Mouse (Mus musculus) CD4-positive helper T cell, adult 2 months (primary cell): ENCODE measurements around the gene Smim23.

ENCODE experiments used
- DNase-seq: peaks from one replicate; pipeline ENCODE4 v3.0.0-alpha.2; 2012; ENCODE audit warnings: low read depth, missing footprints, low spot score

Gene Smim23

DNA sequence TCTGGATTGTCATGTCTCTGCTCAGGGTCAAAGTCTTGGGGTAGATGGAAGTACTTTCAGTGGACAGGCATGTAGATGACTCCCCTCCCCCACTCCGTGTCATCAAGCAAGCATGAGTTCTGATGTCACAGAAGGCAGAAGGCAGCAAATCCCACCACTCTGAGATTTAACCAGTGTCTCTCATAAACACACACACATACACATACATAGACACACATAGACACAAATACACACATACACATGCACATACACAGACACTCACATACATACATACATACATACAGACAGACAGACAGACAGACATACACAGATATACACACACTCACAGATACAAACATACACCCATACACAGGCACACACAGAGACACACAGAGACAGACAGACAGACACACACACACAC lies at the start of gene Smim23:
Smim23 (minus strand) TSS at position 101 of the 400 bp plus-strand sequence.
- no peak for DNase-seq

DNA sequence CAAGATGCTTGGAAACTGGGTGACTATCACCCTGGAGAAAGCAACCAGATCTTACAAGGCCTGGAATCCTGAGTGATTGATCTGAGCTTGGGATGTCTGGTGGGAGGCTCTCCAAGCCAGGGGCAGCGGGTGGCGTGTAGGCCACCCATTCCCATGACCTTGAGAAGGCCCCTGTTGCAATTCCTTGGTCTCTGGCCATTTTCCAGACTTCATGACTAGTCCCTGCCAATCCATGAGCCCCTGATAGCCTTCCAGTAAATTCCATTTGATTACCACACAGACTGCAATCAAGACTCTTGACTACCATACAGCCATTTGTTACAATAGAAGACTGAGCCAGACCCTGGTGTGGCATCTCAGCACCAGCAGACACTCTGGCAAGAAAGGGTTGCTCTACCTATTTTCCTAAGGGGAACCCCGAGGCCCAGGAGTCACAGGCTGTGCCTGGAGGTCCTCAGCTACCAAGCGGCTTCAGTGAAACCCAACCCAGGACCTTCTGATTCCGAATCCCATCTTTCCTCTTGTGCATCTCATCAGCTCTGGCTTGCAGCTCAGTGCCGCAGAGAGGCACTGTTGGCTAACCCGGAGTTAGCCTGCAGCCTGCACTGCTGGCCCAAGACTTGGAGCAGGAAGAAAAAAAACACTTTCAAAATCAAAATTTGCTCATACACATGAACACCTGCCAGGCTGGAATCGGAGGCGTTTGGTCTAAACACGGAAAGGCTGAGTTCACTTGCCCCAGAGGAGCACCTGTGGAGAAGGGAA lies 44.4 kb upstream of the Smim23 start:
- no peak for DNase-seq

DNA sequence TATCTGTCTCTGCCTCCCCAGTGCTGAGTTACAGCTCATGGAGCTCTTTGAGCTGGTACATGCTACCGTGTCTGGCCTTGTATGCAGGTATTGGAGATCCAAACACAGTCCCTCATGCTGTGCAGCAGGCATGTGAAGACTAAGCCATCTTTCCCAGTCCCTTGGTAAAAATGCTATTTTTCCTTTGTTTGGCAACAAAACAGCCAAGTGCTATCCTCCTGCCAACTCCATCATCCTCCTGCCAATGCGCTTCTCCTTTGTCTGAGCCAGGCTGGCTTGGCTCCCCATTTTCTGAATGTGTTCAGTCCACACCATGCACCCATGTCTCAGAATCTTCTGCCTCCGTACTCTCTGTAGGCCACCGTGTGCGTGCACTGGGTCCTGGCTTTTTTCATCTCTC lies 40.2 kb upstream of the Smim23 start:
- no peak for DNase-seq

DNA sequence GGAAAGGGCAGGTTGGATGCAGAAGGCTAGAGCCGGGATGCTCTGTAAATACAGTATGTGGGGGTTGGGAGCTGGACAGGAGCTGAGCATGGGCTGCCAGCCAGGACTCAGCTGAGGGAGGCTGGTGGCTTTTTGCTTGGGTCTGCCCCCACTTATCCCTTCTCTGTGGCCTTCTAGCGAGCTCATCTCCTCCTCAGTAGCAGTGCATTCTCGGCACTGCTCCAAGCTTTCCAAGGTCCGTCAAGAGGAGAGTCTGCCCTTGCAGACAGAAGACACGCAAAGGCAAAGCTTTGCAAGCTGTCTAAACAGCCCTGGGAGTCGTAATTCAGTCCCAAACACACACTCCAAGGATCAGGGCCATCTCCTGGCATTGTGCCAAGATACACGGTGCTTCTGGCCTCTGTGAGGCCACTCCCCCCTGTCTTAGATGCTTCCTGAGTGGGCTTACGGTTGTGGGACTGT lies 33.0 kb upstream of the Smim23 start:
- no peak for DNase-seq

DNA sequence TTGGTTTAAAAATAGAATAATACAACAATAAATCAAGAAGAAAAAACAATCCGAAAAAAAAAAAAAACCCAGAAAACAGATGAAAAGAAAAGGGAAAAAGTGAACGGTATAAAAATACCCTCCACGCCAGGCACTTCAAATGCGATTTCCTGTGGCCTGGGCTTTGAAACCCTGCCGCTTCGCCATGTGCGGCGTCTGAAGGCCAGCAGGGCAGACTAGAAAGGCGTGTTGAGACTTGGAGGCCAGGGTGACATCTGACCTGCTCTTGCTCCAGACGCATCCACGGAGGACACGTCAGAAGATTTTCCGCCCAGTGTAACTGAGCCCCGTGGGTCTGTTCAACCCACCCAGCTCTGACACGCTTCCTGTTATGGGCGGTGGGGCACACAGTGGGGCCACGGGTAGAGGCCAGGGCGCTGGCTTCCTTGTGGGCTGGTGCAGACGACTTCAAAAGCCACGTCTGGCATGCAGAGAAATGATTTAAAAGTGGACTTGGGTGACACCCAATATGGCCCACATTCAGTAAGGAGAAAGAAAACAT lies 22.3 kb upstream of the Smim23 start:
- DNase-seq: no peak

DNA sequence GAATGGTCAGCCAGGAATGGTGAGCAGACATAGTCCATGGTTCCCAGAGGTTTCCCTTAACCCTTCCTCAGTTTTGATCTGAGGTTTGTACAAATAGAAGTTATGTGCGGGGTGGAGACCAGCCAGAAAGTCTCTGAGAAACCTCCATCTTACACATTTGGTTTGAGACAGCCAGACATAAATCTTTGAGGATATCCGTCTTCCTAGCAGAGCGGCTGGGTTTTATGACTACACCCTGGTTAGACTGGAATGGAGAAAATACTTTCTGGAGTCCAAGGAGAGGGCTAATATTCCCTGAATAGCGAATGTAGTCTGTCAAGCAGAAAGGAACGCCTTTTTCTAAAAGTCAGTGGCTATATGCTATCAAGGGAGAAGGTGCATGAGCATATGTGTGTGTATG lies 16.8 kb upstream of the Smim23 start:
- DNase-seq: no peak

DNA sequence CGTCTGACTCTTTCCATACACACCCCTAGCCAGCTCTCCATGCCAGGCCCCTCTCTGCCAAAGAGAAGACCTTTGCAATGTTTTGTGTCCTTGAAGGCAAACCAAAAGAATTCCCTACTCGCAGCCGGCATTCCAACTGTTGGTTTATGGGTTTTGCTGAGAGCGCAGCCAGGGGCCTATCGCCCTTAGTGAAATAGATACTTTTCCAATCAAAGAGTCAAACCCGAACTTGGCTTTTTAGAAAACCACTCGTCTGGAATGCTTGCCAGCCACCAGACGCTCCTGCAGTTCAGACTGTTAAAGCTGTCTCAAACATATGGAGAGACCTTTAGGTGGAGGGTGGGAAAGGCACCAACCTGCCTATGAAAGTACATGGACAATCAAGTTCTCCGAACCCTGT lies 15.9 kb upstream of the Smim23 start:
- DNase-seq: no peak

DNA sequence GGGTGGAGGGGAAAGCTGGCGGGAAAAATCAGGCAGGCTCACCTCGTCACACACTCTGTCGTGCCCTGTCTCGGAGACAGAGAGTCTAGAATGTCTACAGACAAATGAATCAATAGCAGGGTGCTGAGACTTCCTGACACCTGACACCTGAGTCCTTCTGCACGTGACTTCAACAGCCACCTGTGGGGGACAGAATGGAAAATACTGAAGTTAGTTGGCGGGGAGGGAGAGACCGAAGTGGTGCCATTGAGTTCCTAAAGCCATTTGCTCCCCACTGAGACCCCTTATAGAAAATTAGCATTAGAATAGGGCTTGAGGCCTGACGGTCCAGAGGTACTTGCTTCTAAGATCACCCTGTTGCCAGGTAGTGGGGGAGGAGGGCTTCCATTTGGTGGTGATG lies 10.6 kb upstream of the Smim23 start:
- DNase-seq: no peak

DNA sequence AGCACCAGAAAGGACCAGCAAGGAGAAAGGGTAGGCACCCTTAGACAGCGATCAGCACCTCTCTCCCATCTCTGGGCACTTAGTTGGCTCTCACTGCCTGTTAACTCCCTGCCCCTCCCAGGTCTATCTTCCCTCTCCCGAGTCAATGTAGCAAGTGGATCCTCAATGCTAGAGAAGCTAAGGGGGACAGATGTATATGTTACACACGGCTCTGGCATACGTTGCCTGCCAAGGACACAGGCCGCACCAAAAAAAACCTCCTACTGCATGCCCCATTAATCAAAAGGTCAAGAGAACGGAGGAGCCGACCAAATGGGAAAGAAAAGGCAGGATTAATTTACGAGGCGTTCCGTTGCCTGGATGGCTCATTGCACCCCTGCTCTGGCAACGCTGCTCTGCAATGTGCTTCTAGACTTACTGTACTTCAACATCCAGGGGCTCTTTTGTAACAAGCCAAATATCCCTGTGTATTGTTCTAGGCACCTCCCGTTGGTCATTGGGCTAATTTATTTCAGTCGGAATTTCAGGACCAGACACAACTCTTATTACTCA lies 10.0 kb upstream of the Smim23 start:
- no peak for DNase-seq

DNA sequence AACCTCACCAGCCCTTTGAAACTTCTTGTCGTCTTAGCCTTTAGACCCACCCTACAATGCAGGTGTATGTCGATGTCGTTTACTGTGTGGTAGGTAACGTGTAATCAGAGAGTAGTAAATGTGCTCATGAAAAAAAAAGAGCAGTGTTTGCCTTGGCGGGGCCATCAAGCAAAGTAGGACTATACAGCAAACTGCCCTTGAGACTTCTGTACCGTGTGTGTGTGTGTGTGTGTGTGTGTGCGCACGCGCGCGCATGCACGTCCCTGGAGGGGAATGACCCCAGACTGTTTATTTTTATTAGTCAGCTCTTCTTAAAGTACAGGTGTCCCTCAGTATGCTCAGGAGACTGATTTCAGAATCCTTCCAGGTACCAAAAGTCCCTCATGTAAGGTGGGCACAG lies 6.8 kb downstream of the Smim23 start:
- no peak for DNase-seq

DNA sequence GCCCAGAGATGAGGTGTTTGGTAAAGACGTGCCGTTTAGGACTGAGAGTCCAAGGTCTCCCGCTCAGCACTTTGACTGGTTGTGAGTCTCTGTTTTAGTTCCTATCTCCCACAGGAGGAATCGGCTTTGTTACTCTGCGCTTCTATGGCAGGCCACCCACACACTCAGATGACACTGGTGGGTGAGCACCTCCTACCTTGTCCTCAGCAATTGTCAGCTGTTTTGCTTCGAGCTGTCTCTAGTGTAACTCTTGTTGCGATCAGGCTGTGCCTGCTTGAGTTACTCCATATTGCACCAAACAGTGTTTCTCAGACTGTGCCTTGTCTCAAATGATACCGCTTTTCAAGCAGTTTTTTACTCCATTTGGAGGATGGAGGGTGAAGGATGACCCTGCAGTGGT lies 10.1 kb downstream of the Smim23 start:
- no peak for DNase-seq

DNA sequence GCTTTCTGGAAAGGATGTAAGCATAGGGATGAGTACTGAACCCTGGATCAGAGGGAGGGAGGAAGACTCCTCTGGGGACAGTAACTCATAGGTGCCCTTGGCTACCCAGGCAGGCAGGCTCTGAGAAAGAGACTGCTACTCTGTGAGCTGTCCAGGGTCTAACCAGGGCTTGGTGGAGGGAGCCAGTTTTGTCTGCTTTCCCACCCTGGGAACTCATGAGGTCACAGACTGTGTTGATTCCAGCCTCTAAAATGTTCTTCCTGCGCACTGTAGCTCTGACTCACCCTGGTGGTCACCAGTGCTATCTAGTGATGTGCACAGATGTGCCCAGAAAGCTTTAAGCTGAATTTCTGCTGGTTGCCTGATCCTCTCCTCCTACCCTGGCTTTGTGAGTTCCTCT lies 15.3 kb downstream of the Smim23 start:
- DNase-seq: no peak

DNA sequence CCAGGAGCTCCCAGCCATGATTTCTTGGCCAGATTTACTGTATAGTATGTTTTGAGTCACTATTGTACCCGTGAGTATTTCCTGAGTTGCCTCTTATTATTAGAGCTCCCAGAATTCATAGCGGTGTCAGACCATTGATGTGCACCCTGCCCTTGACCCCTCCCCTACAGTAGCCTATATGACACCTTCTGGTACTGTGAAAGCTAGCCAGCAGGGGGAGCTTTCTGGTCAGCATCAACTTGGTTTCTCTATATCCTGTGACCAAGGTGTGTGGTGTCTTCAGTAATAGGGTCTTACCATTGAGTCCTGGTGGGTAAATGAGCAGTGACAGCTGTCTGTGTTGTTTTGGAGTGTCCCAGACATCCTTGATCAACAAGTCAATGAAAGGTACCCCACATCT lies 18.4 kb downstream of the Smim23 start:
- DNase-seq: peak; percentile 35

DNA sequence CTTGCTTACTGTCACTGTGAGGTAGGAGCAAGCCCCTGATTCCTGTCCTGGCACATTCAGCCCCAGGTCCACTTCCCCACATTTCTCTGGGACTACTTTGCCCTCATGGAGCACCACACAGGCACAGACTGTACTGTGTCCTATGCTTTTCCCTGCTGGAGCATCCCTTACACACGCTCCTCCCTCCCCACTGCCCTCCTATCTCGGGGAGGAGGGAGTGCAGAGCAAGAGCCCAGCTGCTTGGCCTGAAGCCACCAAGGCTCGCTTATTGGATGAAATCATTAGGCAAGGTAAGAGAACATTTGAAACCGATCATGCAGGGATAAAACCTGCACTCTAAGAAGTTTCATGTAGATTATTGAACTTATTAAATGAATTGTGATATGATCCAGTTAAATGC lies 20.7 kb downstream of the Smim23 start:
- DNase-seq: no peak

DNA sequence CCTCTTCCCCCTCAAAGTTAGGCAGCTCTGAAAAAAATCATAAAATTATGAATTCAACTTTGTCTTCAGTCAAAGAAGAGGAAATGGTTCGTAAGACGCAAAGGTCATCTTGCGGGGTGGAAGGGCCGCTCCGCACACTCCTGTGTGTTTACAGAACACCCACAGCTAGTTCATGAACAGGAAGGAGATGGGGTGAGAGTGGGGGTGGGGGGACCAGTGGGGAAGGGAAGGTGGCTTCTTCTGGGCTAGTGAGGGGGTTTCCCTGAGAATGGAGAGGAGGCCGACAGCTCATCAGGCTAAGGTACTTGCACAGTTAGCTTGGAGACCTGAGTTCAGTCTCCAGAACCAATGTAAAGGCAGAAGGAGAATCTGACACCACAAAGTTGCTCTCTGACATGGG lies 22.7 kb downstream of the Smim23 start:
- peak; percentile 42 for DNase-seq

DNA sequence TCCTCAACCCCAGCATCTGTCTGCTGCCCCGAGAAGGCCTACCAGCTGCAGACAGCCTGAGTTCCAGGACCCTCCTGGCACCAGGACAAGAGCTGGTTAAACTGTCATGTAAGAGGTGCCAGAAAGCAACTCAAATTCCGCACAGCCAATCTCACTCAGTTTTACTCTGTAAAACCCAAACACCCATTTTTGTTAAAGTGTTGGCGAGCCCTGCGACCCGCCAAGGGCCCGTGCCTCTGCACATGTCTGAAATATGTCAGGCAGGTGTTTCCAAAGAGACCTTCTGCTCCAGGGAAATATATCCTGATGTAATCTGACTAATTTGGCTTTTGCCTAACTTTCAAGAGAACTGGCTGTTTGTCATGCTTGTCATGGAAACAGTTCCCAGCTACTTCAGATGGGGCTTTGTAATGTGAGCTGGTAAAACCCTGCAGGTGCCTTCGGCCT lies 23.5 kb downstream of the Smim23 start:
- no peak for DNase-seq

DNA sequence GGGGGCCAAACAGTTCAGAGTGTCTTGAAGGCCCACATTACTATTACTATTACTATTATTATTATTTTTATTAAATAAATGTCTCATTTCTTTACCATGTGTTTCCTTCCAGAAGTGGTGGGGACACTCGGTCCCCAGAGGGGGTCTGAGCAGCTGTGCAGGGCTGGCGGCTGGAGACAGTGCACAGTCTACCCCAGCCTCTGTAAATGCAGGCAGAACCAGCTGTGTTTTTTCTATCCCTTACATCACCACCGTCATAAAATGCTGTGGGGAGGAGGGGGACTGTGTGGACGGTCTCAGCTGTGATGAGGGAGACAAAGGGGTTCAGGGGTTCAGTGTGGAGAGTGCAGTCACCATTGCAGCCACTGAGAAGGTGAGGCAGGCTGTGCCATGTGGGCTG lies 26.0 kb downstream of the Smim23 start:
- no peak for DNase-seq

DNA sequence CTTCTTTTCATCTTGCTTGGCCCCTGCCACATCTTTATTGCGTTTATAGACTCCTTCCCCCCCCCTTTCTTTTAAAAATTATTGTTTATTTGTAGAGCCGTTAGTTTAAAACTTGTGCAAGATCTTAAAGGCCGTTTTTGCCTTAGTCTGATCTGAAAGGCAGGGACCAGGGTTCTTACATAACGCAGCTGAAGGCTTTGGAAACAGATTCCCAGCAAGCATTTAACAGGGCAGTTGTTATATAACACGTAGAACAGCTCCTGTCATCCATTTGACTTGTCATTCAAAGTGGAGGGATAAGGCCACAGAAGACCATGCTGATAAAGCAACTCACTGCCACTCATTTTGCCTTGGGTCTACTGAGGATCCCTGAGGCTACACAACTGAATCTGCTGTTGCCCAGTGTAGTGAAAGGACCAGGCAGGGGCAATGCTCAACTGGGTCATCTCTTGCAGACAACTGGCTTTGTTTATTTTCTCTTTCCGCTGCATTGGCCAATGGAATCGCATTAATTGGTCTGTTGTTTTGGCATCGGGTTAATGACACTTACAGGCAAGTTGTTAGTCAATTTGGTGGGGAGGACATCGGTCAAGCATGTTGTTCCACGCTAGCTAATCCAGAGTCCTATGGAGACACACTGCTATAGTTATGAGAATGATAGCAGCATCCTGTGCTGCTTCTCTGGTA lies 29.5 kb downstream of the Smim23 start:
- no peak for DNase-seq

DNA sequence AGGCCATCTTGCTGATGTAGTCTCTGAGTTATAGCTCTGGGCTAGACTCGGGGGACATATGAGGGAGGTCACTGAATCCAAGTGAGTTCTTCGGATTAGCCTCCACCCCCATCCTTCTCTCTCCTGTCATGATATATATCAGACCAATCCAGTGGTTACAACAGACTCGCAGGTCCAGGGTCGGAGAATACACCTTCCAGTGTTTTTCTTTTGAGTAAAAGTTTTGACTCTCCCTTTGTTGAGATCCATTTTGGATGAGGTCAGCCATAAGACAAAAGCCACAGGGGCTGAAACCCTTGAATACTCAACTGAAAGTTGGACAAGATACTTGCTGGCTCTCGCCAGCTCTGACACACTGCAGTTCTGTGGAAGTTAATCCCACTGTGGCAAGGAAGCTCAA lies 38.2 kb downstream of the Smim23 start:
- DNase-seq: no peak

DNA sequence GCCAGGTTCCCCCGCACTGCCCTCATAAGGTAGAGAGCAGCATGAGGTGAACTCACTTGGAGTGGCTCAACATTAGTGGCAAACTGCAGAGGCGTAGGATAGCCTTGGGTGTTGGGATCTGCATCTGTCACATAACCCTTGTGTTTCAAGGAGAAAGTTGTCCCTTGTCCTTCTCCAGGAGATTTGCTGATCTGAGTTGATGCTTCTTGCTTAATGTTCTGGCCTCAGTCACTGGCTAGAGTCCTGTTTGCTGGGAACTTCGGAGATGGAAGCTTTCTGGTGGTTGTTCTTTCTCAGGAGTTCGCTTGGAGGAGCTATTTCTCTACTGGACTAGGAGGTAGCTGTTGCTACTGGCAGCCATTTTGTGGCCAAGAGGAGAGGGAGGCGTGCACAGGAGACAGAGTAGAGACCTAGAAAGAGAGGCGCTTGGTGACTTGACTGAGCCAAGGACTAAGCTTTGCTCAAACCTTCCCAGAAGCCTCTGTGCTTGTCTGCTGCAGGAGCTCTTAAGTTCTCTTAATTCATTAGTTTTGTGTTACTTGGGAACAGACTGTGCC lies 38.7 kb downstream of the Smim23 start:
- no peak for DNase-seq

DNA sequence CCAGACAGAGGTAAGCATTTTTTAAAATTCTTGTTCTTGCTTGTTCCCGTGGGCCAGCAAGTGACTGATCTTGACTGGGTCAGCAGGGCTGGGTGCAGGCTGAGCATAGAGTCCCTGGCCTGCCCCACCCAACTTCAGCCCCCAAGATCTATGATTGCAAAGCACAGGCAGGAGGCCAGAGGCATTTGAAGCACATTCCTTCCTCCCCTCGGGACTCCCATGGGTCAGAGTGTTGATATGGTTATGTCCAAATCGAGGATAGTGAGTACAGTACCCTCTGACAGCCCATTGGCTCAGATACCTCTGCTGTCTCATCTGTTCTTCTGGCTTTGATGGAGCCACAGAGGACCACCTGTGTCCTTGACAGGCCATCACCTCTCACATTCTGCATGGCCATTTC lies 41.7 kb downstream of the Smim23 start:
- DNase-seq: no peak

DNA sequence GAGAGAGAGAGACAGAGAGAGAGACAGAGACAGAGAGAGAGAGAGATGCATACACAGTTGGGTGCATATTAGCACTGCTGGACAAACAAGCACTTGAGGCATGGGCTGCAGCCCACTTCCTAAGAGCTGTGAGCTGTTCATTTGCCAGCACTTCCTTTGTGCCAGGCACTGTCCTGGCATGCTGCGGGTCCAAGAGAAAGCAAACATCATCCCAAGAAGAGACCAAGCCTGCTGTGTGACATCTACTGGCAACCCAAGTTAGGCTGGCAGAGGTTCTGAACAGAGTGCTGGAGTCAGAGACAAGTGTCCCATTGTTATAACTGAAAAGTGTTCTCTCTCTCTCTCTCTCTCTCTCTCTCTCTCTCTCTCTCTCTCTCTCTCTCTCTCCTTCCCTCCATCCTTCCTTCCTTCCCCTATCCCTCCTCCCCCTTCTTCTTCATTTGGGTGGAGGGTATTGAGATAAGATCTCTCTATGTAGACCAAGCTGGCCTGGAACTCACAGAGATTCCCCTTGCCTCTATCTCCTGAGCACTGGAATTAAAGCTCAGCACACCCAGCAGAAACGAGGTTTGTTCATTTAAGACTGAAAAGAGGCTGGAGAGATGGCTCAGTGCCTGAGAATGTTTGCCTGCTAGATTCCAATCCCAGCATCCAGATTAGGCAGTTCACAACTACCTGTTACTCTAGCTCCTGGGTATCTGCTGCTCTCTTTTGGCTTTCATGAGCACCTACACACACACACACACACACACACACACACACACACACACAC lies 42.6 kb downstream of the Smim23 start:
- no peak for DNase-seq
